In the genomic region with DNA sequence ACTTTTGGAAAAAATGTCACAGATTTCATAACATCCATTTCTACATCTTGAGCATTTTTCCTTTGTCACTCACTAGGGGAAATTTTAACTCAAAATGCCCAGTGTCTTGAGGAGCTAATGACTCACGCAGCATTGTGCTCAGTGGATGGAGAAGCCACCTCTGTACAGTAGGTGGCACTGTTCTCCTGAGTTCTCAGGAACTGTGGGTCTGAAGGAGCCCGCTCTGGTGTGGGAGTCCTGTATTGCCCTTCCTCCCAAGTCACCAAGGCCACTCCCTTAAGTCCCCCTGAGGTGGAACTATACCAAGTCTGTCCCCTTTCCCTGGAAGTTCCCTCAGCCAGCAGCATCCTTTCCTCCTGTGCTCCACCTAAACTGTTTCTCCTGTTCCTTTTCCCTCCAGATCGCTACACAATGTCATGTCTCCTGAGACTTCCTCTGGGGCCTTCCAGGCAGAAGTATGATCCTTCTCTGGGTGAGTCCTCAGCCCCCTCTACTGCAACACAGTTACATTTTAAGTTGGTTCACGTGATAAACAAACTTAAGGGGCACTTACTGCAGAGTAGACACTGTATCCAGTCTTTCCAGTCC, we compare ENCODE assay signal across 8 mouse cellular contexts. TPM values are rescaled to one million over a fixed set of nuclear protein-coding genes. Genes with fewer than 3 reads are reported as not detected.
DNase-seq lines count a peak whose midpoint lies in the region.

No protein-coding gene starts in this region.

- peak; percentile 41 for DNase-seq in T-cell, adult 2 months (ENCODE audit: low spot score)
- peak; percentile 58 for DNase-seq in cerebellum, adult 9-10 months
- DNase-seq in frontal cortex, adult 2 months (ENCODE audit: extremely low spot score in 1 of 2, low spot score in 1 of 2) = peak; percentile 17 to 79
- DNase-seq in hindlimb bud, embryonic 11.5 days (ENCODE audit: extremely low spot score, low read depth, low spot score) = peak; percentile 50
- peak; percentile 46 for DNase-seq in left cerebral cortex, adult 11 months (ENCODE audit: low spot score)
- DNase-seq in lung, postnatal 36 days = peak; percentile 82
- peak; percentile 84 for DNase-seq in retina, embryonic 14.5 days (ENCODE audit: low spot score)
- peak; percentile 46 for DNase-seq in thymus, postnatal 36 days

RNA-seq across cellular contexts. Expression of gene Kctd12, which starts 30.2 kb away (rescaled TPM):
- 56.7 and 67.5 TPM in 2 replicates for polyA plus RNA-seq in frontal cortex, adult 2 months (2012; rRNA removed)

RNA-seq across cellular contexts. Expression of gene Acod1, which starts 34.1 kb away (rescaled TPM):
- polyA plus RNA-seq in frontal cortex, adult 2 months (2012; rRNA removed) = 0.04 and 0.08 TPM in 2 replicates

RNA-seq across cellular contexts. Expression of gene Cln5, which starts 57.4 kb away (rescaled TPM):
- polyA plus RNA-seq in frontal cortex, adult 2 months (2012; rRNA removed) = 11.7 and 13.2 TPM in 2 replicates

Comparison
In these comparisons a context has a peak if more than half of its experiments do, and no peak if none do; other contexts are left out.
1. Peak in every context shown above with its lines: DNase-seq.